Mouse (Mus musculus) gastrocnemius, postnatal 4 days (tissue): ENCODE measurements around the gene Bicra. TPM values are rescaled to one million over a fixed set of nuclear protein-coding genes. Genes with fewer than 3 reads are reported as not detected.

Source experiments
- DNase-seq, 2 experiments: peaks; one replicate each; pipeline ENCODE4 v3.0.0; 2021 to 2022; ENCODE audit warnings: low spot score in 2 of 2, mixed read lengths in 2 of 2
- total RNA-seq, 2 experiments: library from RNA; stranded (reverse); gene quantifications; 2 replicates each; pipeline ENCODE4 v1.2.3; 2021

Gene Bicra
- total RNA-seq, 2 experiments from 2014 or later: 12.1 to 12.6 TPM

- no peak for DNase-seq
Observed at GRCm38 (mm10) chr7:15975904-15976303, 71.8 kb downstream of the Bicra start.

GRCm38 (mm10) chr7:15975451-15975850, 72.3 kb downstream of the Bicra start:
- DNase-seq: no peak

- DNase-seq: peak in 1 of 2 experiments; percentile 66
Observed at GRCm38 (mm10) chr7:15974712-15975111, 73.0 kb downstream of the Bicra start.

GRCm38 (mm10) chr7:15972247-15972646, 75.5 kb downstream of the Bicra start:
- DNase-seq: no peak

- no peak for DNase-seq
Observed at GRCm38 (mm10) chr7:15969674-15970073, 78.0 kb downstream of the Bicra start.

GRCm38 (mm10) chr7:15968322-15968721, 79.4 kb downstream of the Bicra start:
- no peak for DNase-seq

GRCm38 (mm10) chr7:15967312-15967711, 80.4 kb downstream of the Bicra start, which contains the start of gene Ehd2:
TSS of gene Ehd2 (minus strand) at chr7:15967567.
- peak; percentile 87 to 88 for DNase-seq

GRCm38 (mm10) chr7:15966489-15966888, 81.2 kb downstream of the Bicra start:
- no peak for DNase-seq

GRCm38 (mm10) chr7:15963798-15964652, 83.7 kb downstream of the Bicra start:
- DNase-seq: no peak

GRCm38 (mm10) chr7:15962311-15963288, 85.1 kb downstream of the Bicra start:
- peak; percentile 92 to 96 for DNase-seq

GRCm38 (mm10) chr7:15961798-15962197, 85.9 kb downstream of the Bicra start:
- DNase-seq: no peak

- DNase-seq: no peak
Observed at GRCm38 (mm10) chr7:15961239-15961638, 86.5 kb downstream of the Bicra start.

GRCm38 (mm10) chr7:15960691-15961090, 87.0 kb downstream of the Bicra start:
- no peak for DNase-seq

GRCm38 (mm10) chr7:15956143-15956542, 91.6 kb downstream of the Bicra start:
- no peak for DNase-seq

GRCm38 (mm10) chr7:15955509-15955908, 92.2 kb downstream of the Bicra start:
- DNase-seq: no peak

- DNase-seq: no peak
Observed at GRCm38 (mm10) chr7:15954978-15955443, 92.7 kb downstream of the Bicra start.

GRCm38 (mm10) chr7:15954436-15954835, 93.3 kb downstream of the Bicra start:
- DNase-seq: no peak

GRCm38 (mm10) chr7:15953307-15954074, 94.2 kb downstream of the Bicra start:
- no peak for DNase-seq

- DNase-seq: no peak
Observed at GRCm38 (mm10) chr7:15952416-15952815, 95.3 kb downstream of the Bicra start.

- no peak for DNase-seq
Observed at GRCm38 (mm10) chr7:15950008-15950407, 97.7 kb downstream of the Bicra start.
